Comparison of ENCODE assay signal across 8 mouse cellular contexts in genomic region chr4:134702981-134703834, GRCm38 (mm10). TPM values are rescaled to one million over a fixed set of nuclear protein-coding genes. Genes with fewer than 3 reads are reported as not detected.
DNase-seq lines count a peak whose midpoint lies in the region; ATAC-seq and TF ChIP-seq lines count a peak whose summit lies in the region.

No protein-coding gene starts in this region.

- no peaks in the 10 kb centered on the region for H3K36me3 ChIP-seq in heart, embryonic 16.5 days (ENCODE audit: control insufficient read depth, insufficient read depth)

- H3K4me2 ChIP-seq in heart, embryonic 16.5 days (ENCODE audit: low read depth, low read length) = peak overlapping the region; percentile 100

- no peak for TF ChIP-seq CTCF in embryonic fibroblast, embryonic 13.5 days (IDR thresholded peaks at IDR 0.05; ENCODE audit: borderline replicate concordance, insufficient read depth, low read length)

- H3K9me3 ChIP-seq in heart, embryonic 16.5 days (replicated peaks; ENCODE audit: control insufficient read depth, low read length) = no peaks in the 10 kb centered on the region

- peak; percentile 11 for ATAC-seq in heart, embryonic 16.5 days (replicated peaks; ENCODE audit: extremely low read depth, insufficient read depth, low FRiP score)
- peak; percentile 22 for ATAC-seq in megakaryocyte, adult 5-6 weeks (ENCODE audit: poor library complexity, severe bottlenecking)

- H3K27me3 ChIP-seq in heart, embryonic 16.5 days (ENCODE audit: control insufficient read depth, insufficient read depth, low read length) = peaks cover 2% of the 10 kb centered on the region; the same call in 1 of the 2 replicates

- peak overlapping the region; percentile 91 for H3K9ac ChIP-seq in heart, embryonic 16.5 days (ENCODE audit: low read length)

- H3K27ac ChIP-seq in embryonic fibroblast, embryonic 13.5 days (ENCODE audit: insufficient read depth, low read length) = no peak overlapping the region
- H3K27ac ChIP-seq in heart, embryonic 16.5 days (ENCODE audit: low read length) = peak overlapping the region; percentile 49

- peaks cover 2% of the 10 kb centered on the region; the same call in 1 of the 2 replicates for H3K4me1 ChIP-seq in embryonic fibroblast, embryonic 13.5 days (ENCODE audit: control insufficient read depth, insufficient read depth, low read length)
- peaks cover 19% of the 10 kb centered on the region for H3K4me1 ChIP-seq in heart, embryonic 16.5 days (ENCODE audit: control insufficient read depth, insufficient read depth, low read length)

- DNase-seq in CD4-positive helper T cell, adult 2 months (ENCODE audit: low read depth, low spot score) = peak; percentile 57
- DNase-seq in adrenal gland, adult 2 months = peak; percentile 74
- peak; percentile 46 to 69 for DNase-seq in kidney, postnatal 36 days
- DNase-seq in spleen, postnatal 36 days (ENCODE audit: low spot score in 2 of 2) = peak; percentile 39 to 44
- DNase-seq in left cerebral cortex, adult 9 months (ENCODE audit: low spot score in 2 of 2) = no peak

- WGBS in heart, embryonic 16.5 days = under 1% methylated on average over 81 of the region's 90 CpGs

- TF ChIP-seq POLR2A in embryonic fibroblast, embryonic 13.5 days (IDR thresholded peaks at IDR 0.05; ENCODE audit: low read depth, low read length) = no peak

- H3K4me3 ChIP-seq in embryonic fibroblast, embryonic 13.5 days (ENCODE audit: insufficient read depth, low read length) = peak overlapping the region; percentile 68
- peak overlapping the region; percentile 76 for H3K4me3 ChIP-seq in heart, embryonic 16.5 days (ENCODE audit: low read length)

RNA-seq across cellular contexts. Expression of gene Man1c1, which starts 0.9 kb away (rescaled TPM):
- total RNA-seq in adrenal gland, adult 2 months (2021) = 10 to 100 TPM; 13.3 to 28.2 TPM
- 17.0 and 17.4 TPM in 2 replicates for polyA plus RNA-seq in adrenal gland, adult 2 months (2012; rRNA removed)
- polyA plus RNA-seq in embryonic fibroblast, embryonic 13.5 days (2011; ENCODE audit: insufficient read length, low read depth, missing spikeins) = 23.4 and 26.7 TPM in 2 replicates
- 4.4 and 5.1 TPM in 2 replicates for polyA plus RNA-seq in heart, embryonic 16.5 days (2015; fragmentation: Nextera tagmentation; extraction: Ambion mirVana)
- total RNA-seq in megakaryocyte, adult 5-6 weeks (2015) = 28.0 and 33.1 TPM in 2 replicates
- 14.1 and 16.9 TPM in 2 replicates for total RNA-seq in megakaryocyte, adult 5-6 weeks (2017)

Comparison
In these comparisons a context has a peak if more than half of its experiments do, and no peak if none do; other contexts are left out.
1. DNase-seq: peak in CD4-positive helper T cell, adult 2 months (single experiment), adrenal gland, adult 2 months (single experiment), kidney, postnatal 36 days (2 of 2) and spleen, postnatal 36 days (2 of 2); none in left cerebral cortex, adult 9 months (0 of 2).